In the genomic region with DNA sequence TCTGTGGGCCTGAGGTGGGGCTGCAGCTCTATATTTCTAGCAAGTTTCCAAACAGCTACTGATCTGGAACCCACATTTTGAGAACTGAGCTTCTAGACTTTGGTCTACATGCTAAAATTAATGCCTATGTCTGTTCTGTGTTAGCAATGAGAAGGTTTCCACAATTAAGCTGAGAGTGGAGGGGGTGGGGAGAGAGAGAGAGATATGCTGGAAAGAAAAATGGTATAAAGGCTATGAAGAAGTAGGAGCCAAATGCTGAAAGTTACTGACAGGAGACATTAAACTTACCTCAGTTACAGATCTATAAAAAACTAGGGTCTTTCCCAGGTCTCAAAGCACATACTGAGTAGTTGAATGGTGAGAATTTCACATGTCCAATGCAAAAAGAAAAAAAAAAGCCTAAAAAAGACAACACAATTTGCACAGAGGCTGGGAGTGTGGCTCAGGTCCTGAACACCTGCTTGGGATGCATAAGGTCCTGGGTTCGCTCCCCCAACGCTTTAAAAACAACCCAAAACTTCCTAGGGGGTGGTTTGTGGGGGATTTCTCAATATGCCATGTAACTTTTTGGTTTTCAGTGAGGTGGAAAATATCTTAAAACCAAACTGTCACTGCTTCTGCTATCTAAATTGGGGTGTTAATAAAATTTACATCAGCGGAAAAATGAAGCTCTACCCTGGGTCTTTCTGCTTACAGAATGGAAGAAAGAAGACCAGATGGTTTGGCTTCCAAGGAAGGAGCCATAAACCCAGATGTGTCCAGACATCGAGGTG, we compare ENCODE assay signal across 21 mouse cellular contexts. TPM values are rescaled to one million over a fixed set of nuclear protein-coding genes. Genes with fewer than 3 reads are reported as not detected.
DNase-seq lines count a peak whose midpoint lies in the region; TF ChIP-seq lines count a peak whose summit lies in the region.
"Had no signal": no experiment of that assay in that cellular context is flagged by ENCODE, and none has a peak within 500 bp of the region (broad histone marks: within the 10 kb centered on the region; RNA-seq: fewer than 3 reads in every experiment).

No protein-coding gene starts in this region.

- dilution Hi-C loops in CH12.LX (cut with MboI; ENCODE audit: extremely low pct_ligation_motif_present, extremely low pct_unique_long_range_greater_than_20kb, low sequenced_read_pairs): no loop called here

- H3K4me3 ChIP-seq in spleen, adult 2 months (ENCODE audit: extremely low read depth, insufficient read depth, insufficient read length): no peak overlapping the region
- peak overlapping the region in 1 of 3 experiments; percentile 13 for H3K4me3 ChIP-seq in CH12.LX (replicated peaks in 1 of 3; ENCODE audit: low read depth in 2 of 3, low read length in 2 of 3, poor library complexity in 1 of 3)
- H3K4me3 ChIP-seq: embryonic facial prominence, embryonic 13.5 days; embryonic facial prominence, embryonic 15.5 days; erythroblast, embryonic 14.5 days; forebrain, embryonic 10.5 days; forebrain, embryonic 12.5 days had no signal

- DNase-seq in spleen, adult 2 months (ENCODE audit: low read depth in 1 of 2, low spot score in 2 of 2): no peak
- DNase-seq in spleen, adult 12 weeks (ENCODE audit: low spot score): no peak
- DNase-seq in CH12.LX (ENCODE audit: extremely low read depth): peak; percentile 77
- DNase-seq in induced T-regulatory cell, adult 2 months (ENCODE audit: low read depth): peak; percentile 37
- no peak for DNase-seq in urinary bladder, adult 18-20 months (ENCODE audit: low spot score in 2 of 2)
- no peak for DNase-seq in left cerebral cortex, postnatal 14 days (ENCODE audit: low spot score in 2 of 2)
- no peak for DNase-seq in heart, adult 18-20 months
- DNase-seq: adrenal gland, adult 2 months; adrenal gland, postnatal 10 days; adrenal gland, postnatal 25 days; cerebellum, adult 11 months; cerebellum, adult 18-20 months; cerebellum, adult 8-10 months; cerebellum, postnatal 14 days; cerebellum, postnatal 36 days; embryo, embryonic 11 days had no signal

- H3K79me2 ChIP-seq in CH12.LX (replicated peaks; ENCODE audit: control insufficient read depth, extremely low read depth, insufficient read depth, poor library complexity, severe bottlenecking): no peaks in the 10 kb centered on the region

- intact Hi-C loops in left cerebral cortex, postnatal 14 days (cut with DNase I): loop anchor here (2.0 kb wide), 1 partner anchor 293 kb away; no protein-coding TSS in a partner anchor

- peak overlapping the region; percentile 54 for H3K9ac ChIP-seq in CH12.LX (ENCODE audit: insufficient read depth, low read depth)
- H3K9ac ChIP-seq: embryonic facial prominence, embryonic 13.5 days; embryonic facial prominence, embryonic 15.5 days; forebrain, embryonic 12.5 days had no signal

- in situ Hi-C loops in CH12.LX (cut with MboI; ENCODE audit: low pct_ligation_motif_present, low pct_unique_long_range_greater_than_20kb, low sequenced_read_pairs): loop anchor here (10.0 kb wide), 1 partner anchor 287 kb away; no protein-coding TSS in a partner anchor

- 35% methylated on average over 4 of the region's 4 CpGs for WGBS in spleen, adult 2 months

- peak overlapping the region; percentile 52 for H3K4me2 ChIP-seq in CH12.LX (ENCODE audit: insufficient read depth, low read depth, poor library complexity, severe bottlenecking)
- H3K4me2 ChIP-seq: embryonic facial prominence, embryonic 13.5 days; embryonic facial prominence, embryonic 15.5 days; forebrain, embryonic 12.5 days had no signal

- TF ChIP-seq RAD21 in CH12.LX (IDR thresholded peaks at IDR 0.05; ENCODE audit: low read depth, low read length): no peak

- TF ChIP-seq CTCF in spleen, adult 2 months (IDR thresholded peaks at IDR 0.05; ENCODE audit: extremely low read depth, insufficient read depth, insufficient read length, insufficient replicate concordance): no peak
- TF ChIP-seq CTCF in CH12.LX (conservative IDR thresholded peaks at IDR 0.05 in 1 of 2, IDR thresholded peaks at IDR 0.05 in 1 of 2; ENCODE audit: low read depth in 2 of 2, low read length in 2 of 2): no peak

- H3K27me3 ChIP-seq in spleen, adult 2 months (ENCODE audit: control insufficient read depth, insufficient read depth, low read length): peaks cover 2% of the 10 kb centered on the region; the same call in 1 of the 2 replicates
- H3K27me3 ChIP-seq in CH12.LX (replicated peaks): no peaks in the 10 kb centered on the region

- peaks cover 14% of the 10 kb centered on the region; the same call in 1 of the 2 replicates for H3K4me1 ChIP-seq in spleen, adult 2 months (ENCODE audit: control insufficient read depth, insufficient read depth, insufficient read length)
- peaks cover 18 to 90% of the 10 kb centered on the region in 2 experiments for H3K4me1 ChIP-seq in CH12.LX (ENCODE audit: control insufficient read depth in 1 of 2, insufficient read depth in 2 of 2)

- H3K27ac ChIP-seq in spleen, adult 2 months (ENCODE audit: insufficient read depth, low read length): peak overlapping the region; percentile 79
- peak overlapping the region; percentile 96 for H3K27ac ChIP-seq in CH12.LX (ENCODE audit: insufficient read depth, low read depth)
- H3K27ac ChIP-seq: embryonic facial prominence, embryonic 13.5 days; embryonic facial prominence, embryonic 15.5 days; forebrain, embryonic 10.5 days; forebrain, embryonic 12.5 days had no signal

- no peaks in the 10 kb centered on the region for H3K9me3 ChIP-seq in CH12.LX (replicated peaks; ENCODE audit: low read length)
- H3K9me3 ChIP-seq: embryonic facial prominence, embryonic 13.5 days; embryonic facial prominence, embryonic 15.5 days; forebrain, embryonic 10.5 days; forebrain, embryonic 12.5 days had no signal

- TF ChIP-seq EP300 in CH12.LX (IDR thresholded peaks at IDR 0.05; ENCODE audit: low read length): peak; percentile 82

- no peak for TF ChIP-seq POLR2A in spleen, adult 2 months (IDR thresholded peaks at IDR 0.05; ENCODE audit: low read depth, low read length)
- no peak for TF ChIP-seq POLR2A in CH12.LX (IDR thresholded peaks at IDR 0.05; ENCODE audit: low read depth, low read length)

- H3K36me3 ChIP-seq in spleen, adult 2 months (ENCODE audit: control insufficient read depth, insufficient read depth, low read length): no peaks in the 10 kb centered on the region
- no peaks in the 10 kb centered on the region for H3K36me3 ChIP-seq in CH12.LX (replicated peaks in 1 of 2; ENCODE audit: control insufficient read depth in 1 of 2, insufficient read depth in 1 of 2, low read length in 1 of 2)
- H3K36me3 ChIP-seq: embryonic facial prominence, embryonic 13.5 days; embryonic facial prominence, embryonic 15.5 days; forebrain, embryonic 10.5 days; forebrain, embryonic 12.5 days had no signal

TF ChIP-seq in CH12.LX, 34 proteins besides CTCF, POLR2A, EP300 and RAD21:
- TF ChIP-seq JUN (IDR thresholded peaks at IDR 0.05; ENCODE audit: insufficient read depth, low read depth, low read length) (0 out of 2 replicates have a peak, but pooled peaks have one; percentile 10), BHLHE40 (IDR thresholded peaks at IDR 0.05; ENCODE audit: low read depth, low read length) (peak; percentile 37; the same call in 1 of the 2 replicates), ZNF384 (IDR thresholded peaks at IDR 0.05; ENCODE audit: low read depth, low read length) (peak; percentile 95), NELFE (IDR thresholded peaks at IDR 0.05; ENCODE audit: low read depth, low read length) (no peak), USF1 (IDR thresholded peaks at IDR 0.05; ENCODE audit: low read depth, low read length) (no peak), ETS1 (conservative IDR thresholded peaks at IDR 0.05; ENCODE audit: low read depth, low read length) (peak; percentile 75), MEF2A (IDR thresholded peaks at IDR 0.05; ENCODE audit: borderline replicate concordance, low read depth, low read length) (peak; percentile 82), ZC3H11A (IDR thresholded peaks at IDR 0.05; ENCODE audit: low read depth, low read length) (no peak), TCF12 (IDR thresholded peaks at IDR 0.05; ENCODE audit: low read depth, low read length) (peak; percentile 82), CHD2 (IDR thresholded peaks at IDR 0.05; ENCODE audit: low read length) (peak; percentile 54; the same call in 1 of the 2 replicates), IRF4 (IDR thresholded peaks at IDR 0.05; ENCODE audit: low read depth, low read length) (peak; percentile 16)

RNA-seq across cellular contexts. Expression of a gene that starts 50.9 kb away (rescaled TPM):
- 8.1 and 10.2 TPM in 2 replicates for polyA plus RNA-seq in spleen, adult 2 months (2012; rRNA removed)
- total RNA-seq in CH12.LX (2012; rRNA removed) (77.7 and 130 TPM in 2 replicates), CH12.LX (2014; rRNA removed) (44.6 and 55.4 TPM in 2 replicates)
- polyA plus RNA-seq in CH12.LX (2012; ENCODE audit: insufficient read length, low read depth): 109 and 117 TPM in 2 replicates
- total RNA-seq in left cerebral cortex, postnatal 14 days (2021): 10 to 100 TPM; 55.2 to 77.3 TPM
- total RNA-seq in heart, adult 18-20 months (2021): 10 to 100 TPM; 25.9 to 33.9 TPM

Comparison
In these comparisons a context has a peak if more than half of its experiments do, and no peak if none do; other contexts are left out.
1. DNase-seq: peak in CH12.LX (single experiment) and induced T-regulatory cell, adult 2 months (single experiment); none in spleen, adult 2 months (0 of 2), spleen, adult 12 weeks (single experiment), urinary bladder, adult 18-20 months (0 of 2), left cerebral cortex, postnatal 14 days (0 of 2) and heart, adult 18-20 months (0 of 2).